Mouse (Mus musculus) kidney, adult 8-10 months (tissue): Measurements from ENCODE around the gene Bmp8a.
A peak's percentile ranks its signal among the peaks of the same experiment; 100 is the strongest.
"Not testable (repeated sequence)": the region's sequence is repeated elsewhere in the genome, so short reads cannot be mapped to it uniquely, and the experiment has no call there.

Source experiments
- DNase-seq, 2 experiments: peaks; one replicate each; pipeline ENCODE4 v3.0.0; 2022

The Bmp8a gene

DNA sequence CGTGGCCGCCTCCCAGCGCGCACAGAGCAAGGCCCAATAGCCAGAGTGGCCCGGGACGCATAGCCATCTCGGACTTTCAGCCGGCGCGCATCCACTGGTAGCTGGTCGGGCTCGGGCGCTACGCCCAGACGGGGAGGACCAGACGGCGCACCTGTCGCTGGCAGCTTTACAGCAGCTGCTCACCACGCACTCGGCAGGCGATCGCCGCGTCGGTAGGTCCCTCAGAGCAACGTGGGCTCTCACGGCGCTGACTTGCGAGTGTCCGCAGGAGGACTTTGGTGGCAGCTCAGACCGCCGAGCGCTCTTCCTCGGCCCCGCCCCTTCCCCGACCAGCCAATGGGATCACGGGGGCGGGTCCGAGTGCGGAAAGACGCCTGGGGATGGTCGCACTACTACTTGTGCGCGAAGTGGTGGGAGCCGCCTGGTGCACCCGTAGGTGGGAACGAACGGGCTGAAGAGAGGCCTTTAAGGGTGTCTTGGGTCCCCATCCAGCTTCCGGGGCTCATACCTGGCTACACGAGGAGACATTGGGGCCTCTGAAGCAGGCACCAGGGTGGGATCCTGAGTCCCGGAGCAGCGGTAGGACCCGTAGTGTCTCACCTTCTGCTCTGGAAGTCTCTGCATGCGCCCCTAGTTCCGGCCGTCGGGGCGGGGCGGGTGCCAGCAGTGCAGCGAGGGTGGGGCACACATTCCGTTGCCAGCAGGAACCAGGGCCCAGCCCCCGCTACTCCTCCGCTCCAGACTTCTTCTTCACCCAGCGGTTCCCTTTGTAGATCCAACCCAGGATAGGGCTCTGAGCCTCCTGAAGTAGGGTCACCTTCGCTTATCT is at the start of gene Bmp8a:
Gene Bmp8a, minus strand, starts transcription at position 611 of the 829 bp plus-strand sequence.
- DNase-seq = peak; percentile 51 to 59

DNA sequence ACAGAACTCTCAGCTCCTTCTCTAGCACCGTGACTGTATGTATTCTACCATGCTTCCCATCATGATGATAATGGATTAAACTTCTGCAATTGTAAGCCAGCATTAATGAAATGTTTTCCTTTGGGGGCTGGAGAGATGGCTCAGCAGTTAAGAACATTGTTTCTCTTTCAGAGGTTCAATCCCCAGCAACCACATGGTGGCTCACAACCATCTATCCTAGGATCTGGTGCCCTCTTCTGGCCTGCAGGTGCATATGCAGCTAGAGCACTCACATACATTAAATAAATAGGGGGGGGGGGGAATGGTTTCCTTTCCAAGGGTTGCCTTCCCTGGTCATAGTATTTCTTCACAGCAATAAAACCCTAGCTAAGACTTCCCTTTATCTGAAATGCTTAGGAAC is 49.1 kb upstream of the Bmp8a start:
- no peak for DNase-seq

DNA sequence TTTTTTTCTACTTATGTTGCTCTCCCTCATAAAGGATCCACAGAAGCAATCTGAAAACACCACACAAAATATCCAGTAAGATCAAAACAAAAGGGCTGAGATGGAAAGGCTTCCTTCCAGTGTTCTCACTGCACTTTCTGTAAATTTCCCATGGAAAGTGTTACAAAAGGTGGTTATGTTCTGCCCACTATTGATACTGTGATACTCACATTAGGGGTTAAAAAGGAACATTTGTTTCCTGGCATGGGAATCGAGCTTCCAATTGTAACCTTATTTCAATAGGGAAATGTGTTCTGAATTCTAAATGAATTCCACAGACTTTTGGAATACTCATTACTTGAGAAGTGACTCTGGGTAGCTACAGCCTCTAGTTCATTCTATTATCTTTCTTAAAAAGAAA is 42.0 kb upstream of the Bmp8a start:
- no peak for DNase-seq

DNA sequence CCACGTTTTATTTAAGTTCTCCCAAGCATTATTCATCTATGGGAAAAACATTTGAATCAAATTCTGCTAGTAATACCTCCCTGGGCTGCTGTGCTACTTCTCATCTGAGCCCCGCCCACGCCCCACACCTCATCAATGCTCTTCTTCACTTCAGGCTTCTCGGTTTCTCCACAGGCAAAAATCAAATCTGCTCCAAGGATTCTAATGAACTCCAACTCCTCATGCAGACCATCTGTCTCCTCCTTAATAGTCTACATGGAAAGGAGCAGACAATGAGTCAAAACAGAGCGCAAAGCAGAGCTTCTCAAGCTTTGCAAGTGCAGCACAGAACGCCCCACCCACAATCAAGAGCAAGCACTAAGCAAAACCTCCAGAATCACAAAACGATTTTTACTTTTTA is 40.1 kb upstream of the Bmp8a start:
- no peak for DNase-seq

DNA sequence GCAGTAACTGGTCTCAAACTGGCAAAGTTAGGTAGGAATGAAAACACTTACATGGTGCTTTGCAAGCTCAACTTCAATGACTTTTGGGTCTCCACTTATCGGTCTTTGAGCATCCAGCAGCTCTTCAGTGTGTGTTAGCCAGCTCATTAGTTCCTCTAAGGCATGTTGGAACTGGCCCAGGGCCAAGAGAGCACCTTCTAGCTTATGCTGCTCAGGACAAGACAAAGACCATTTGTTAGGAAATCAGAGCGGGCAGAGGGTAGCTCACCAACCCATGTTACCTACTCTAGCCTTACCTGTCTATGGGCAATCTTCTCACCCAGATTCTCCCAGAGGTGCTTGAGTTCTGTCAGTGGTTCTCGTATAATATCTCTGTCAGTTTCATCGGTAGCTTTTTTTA is 39.0 kb upstream of the Bmp8a start:
- no peak for DNase-seq

DNA sequence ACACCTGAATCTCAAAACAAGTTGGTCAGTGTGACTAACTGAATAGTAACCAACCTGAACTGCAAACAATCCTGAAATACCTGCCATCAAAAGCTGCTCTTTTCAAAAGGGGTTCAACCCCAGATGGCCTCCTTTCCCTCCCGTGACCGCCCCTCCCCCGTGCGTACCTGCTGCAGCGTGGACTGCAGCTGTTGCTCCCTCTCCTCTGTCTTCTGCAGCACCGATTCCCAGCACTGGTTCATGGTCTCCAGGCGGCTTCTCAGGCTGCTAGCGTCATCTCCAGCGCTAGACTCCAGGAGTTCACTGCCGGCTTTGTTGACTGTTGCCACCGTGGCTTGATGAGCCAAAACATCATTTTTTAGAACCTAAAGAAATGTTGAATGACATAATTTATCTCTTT is 38.5 kb upstream of the Bmp8a start:
- no peak for DNase-seq

DNA sequence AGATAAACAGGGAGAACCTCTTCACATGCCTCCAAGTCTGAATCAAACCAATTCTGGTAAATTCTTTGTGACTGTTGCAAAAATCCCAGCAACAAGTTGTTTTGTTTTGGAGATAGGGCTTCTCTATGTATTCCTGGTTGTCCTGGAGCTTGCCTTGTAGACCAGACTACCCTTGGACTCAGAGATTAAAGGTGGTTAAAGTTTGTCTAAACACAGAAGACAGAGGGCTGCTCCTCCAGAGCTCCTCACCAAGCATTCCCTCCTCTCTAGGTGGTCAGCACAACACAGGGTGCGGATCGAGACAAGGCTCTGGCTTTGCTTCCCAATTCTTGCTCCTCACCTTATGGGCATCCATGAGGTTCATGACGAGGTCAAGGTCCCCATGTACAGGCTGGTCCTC is 33.0 kb upstream of the Bmp8a start:
- DNase-seq = peak; percentile 15 to 46

DNA sequence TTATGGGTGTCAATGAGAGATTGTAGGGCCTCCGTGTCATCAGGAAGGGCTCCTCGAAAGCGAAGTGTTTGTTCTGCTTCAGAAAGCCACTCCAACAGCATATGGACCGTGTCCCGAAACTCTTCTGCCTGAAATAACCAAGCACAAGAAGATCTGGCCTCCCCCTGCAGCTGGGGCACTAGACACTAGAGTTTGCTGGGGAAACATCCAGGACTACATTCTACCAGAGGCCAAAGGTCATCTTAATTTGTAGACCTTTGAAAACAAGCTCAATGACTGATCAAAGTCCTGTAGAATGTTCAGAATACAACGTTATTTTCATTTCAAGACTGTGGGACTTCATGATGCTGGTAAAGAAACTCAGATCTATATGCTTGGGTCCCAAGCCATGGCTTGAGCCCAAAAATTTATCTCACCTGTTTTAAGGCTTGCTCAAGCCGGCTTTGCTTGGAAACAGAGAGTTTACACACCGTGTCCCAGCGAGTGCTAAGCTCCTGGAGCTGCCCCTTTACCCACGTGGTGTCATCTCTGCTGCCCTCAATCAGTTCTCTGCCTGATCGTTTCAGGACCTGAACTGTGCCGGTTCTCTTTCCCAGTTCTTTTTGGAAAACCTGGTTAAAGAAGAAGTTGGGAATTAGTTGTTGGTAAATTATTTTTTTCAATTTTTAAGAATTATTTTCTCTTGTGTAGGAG is 31.4 kb upstream of the Bmp8a start:
- DNase-seq = peak; percentile 28 to 51

DNA sequence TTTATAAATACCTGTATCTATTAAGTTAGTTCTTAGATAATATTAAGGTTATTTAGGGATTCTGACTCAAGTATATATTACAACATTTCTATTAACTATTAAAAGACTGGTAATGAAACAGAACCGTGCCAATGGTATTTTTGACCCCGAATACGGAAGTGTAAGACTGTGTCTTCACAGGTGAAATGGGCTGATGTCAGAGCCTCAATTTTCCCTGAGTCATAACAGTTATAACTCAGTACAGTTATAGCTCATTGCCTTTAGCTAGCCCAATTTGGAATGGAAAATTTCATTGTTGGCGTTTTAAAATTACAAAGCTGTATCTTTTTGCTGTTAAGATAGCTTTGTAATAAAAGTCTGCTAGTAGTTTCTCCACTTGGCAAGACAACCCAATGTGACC is 20.5 kb upstream of the Bmp8a start:
- DNase-seq = no peak

DNA sequence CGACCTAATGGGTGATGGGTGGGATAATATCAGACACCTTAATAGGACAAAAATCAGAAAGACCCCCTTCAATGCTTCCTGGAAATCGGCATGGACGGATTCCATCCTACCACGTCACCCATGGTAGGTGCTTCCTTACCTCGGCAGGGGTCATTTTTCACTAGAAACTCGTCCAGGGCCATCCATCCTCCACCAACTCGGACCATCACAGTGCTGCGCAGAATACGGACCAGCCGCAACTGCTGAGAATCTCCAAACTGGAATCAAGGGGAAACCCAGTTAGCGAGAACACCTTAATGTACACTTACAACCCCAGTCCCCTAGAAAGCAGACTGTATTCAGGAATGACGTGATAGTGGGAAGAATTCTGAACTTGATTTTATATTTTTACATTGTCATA is 17.7 kb upstream of the Bmp8a start:
- no peak for DNase-seq

DNA sequence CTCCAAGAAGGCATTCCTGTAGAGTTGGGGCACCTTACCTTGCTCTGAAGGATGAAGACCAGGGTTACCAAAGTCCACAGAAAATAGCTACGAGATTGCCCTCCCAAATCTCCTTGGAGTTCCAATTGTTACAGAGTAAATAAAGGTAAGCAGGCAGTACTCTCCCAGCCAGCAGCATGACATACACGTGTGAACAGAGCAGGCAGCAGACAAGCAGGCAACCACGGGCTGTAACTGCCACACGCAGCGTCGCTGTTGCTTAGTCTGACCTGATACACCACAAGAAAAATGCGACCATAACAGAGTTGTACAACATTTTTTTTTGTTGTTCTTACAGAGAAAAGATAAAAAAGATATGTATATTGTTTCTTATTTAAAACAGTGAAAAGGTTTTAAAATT is 15.6 kb upstream of the Bmp8a start:
- DNase-seq = no peak

DNA sequence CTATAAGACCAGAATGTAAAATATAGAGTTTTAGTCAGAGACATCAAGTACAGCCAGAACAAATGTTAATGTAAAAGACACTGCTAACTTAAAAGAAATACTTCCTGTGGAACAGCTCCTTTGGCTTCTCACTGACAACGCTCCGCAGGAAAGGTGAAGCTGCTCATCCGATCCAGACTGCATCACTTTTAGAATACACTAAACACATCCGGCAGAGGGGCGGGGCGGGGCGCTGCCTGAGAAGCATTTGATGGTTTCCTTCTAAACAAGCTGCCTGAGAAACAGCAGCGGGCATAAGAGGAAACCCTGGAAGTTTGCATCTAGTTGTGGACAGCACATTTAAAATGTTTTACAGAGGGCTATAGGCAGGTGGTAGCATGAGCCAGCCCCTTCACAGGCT is 12.9 kb upstream of the Bmp8a start:
- DNase-seq = no peak

DNA sequence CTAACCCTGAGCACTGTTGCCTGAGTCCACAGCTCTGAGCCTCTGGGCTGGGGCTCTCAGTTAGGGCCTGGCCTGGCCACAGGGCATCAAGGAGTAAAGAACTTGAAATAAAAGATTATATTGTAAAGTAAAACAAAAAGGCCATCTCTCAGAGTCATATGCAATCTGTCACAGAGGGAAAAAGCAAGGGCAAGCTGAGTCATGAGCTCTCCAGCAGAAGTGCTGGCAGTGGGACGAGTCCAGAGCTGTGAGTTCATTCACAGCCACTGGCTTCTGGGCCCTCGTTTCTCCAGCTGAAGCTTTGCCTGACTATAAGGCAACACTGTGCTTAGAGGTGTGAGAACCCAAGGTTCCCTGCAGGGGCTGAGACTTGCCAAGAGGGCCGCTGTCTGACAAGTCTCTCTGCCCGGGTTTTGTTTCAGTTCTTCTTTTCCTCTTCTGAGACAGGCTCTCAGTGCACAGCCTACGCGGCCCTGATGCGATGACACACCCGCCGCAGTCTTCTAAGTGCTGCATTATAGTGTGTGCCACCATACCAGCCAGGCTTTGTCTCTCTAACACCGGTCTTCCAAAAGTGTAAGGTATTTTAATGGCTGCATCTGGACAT is 10.3 kb upstream of the Bmp8a start:
- DNase-seq = no peak

DNA sequence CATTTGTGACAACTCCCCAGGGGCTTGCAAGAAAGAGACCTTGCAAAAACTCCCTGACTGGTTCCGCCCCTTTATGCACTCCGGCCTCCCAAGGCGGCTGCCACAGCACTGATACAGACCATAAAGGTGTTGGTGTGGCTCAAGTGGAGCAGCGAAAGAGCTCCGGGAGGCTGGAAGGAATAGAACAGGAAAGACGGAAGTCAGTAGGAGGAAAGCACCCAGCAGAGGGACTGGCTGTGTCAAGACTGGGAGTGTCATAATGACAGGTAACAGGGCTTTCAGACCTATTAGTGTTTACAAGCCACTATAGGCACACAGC is 378 bp upstream of the Bmp8a start:
- DNase-seq = peak; percentile 4 to 10

DNA sequence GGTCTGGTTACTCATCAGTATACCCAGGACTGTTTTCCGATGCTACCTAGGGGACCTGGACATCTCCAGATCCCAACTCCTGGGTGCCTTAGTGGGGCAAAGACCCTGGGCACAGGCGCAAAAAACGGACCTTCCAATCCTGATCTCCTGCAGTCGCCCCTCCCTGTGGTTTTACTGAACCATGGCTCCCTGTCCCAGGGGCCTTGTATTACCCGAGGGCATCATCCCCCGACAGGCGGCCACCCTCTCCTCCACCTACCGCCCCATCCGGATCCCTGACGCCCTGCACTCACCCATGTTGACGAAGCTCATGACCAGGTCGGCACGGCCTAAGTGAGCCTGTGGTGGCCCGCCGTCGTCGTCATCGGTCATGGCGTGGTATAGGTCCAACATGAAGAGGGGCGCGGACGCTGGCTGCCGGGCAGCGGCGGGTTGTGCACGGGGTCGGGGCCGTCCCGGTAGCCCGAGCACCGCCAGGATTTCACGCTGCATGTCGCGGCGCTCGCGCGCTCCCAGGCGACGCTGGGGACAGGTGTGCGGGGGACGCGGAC is 886 bp downstream of the Bmp8a start:
- no peak for DNase-seq

DNA sequence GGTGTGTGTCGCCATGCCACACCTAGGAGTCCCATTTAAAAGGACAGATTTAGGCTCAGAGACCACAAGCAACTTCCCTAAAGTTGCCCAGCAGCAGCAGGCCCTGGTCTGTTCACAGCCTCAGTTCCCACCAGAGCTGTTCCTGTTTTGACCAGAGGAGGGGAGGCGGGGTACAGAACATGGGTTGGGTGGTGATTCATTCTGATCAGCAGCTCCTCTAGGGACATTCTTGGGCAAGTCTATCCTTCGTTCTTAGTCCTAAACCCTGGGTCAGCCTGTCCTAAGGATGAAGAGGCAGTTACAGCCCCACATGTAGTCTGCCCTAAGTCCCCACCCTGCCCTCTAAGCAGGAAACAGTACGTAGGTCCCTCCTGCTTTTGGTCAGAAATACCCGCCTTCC is 2.8 kb downstream of the Bmp8a start:
- DNase-seq = no peak

DNA sequence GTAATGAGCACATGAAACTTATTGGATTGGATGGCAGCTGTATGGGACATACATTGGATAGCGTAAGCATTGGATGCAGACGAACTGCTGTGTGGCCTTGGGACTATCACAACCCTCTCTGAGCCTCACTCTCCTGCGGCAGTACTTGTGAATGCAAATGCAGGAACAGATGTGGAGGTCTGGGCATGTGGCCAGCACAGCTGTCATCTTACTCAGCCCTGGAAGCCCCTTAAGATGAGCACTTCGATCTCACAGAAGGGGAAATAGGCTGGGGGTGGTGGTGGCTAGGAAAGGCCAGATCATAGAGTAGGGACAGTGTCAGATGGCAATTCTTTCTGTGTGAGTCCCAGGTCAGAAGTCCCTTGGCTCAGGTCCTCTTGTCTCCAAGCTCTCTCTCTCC is 5.4 kb downstream of the Bmp8a start:
- no peak for DNase-seq

DNA sequence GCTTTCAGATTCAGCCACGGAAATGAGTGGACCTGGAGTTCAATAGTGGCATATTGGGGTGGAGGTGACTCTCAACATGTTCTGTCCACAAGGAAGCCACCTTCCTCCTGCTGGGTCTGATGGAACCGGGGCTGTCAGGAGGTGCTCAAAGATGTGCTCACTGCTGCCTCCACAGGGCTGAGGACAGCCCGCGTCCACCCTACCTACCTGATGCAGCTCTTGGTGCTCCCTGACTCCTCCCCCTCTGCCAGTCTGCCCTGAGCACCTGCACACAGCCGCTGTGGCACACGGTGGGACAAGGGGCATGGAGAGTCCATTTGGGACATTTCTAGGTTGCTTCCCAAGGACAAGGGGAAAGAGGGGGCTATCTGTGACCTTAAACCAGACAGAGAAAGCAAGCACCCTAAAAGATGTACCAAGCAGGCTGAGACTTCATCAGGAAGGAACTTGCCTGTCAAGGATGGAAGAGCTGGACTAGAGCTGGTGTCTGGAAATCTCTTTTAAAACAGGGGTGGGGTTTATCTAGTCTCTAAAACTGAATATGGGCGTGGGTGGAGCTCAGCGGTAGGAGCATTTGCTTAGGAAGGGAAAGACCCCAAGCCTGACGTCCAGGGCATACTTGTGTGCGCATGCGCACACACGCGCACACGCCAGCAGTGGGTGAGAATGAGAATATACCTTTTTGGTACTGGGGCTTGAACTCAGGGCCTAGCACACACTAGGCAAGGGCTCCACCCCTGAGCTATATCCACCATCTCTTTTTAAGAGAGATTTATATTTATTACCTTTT is 7.1 kb downstream of the Bmp8a start:
- no peak for DNase-seq

DNA sequence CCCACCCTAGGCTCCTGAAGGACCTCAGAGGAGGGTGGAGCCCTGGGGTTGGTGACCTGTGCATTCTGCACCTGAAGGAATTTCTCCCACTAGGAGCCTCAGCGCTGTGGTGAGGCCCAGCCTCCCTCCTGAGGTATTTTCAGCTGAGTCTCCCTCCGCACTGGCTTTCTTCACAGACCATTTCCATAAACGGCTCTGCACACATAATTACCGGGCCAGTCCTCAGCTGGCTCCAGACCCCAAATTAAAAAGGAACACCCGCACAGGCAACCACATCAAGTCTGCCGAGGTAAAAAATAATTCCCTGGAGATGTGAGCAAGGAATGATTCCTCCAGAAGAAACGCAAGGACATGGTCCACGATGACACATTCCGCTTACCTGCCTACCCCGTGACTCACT is 7.8 kb downstream of the Bmp8a start:
- DNase-seq = not testable (repeated sequence)

DNA sequence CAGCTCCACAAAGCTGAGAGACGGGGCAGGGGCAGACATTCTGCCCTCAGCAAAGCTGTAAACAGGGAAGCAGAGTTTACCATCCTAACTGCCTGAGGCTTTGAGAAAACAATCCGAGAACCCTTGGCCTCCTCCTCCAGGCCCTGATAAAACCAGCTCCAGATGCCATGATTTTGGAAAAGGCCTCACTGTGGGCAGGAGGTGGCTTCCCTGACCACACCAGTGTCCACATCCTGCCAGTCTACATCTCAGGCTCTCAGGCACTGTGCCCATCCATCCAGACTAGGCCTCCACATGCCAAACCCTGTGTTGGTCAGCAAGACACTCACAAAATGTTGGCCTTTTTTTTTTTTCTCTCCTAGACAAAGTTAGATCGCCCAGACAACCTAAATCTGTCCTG is 8.9 kb downstream of the Bmp8a start:
- DNase-seq = no peak

DNA sequence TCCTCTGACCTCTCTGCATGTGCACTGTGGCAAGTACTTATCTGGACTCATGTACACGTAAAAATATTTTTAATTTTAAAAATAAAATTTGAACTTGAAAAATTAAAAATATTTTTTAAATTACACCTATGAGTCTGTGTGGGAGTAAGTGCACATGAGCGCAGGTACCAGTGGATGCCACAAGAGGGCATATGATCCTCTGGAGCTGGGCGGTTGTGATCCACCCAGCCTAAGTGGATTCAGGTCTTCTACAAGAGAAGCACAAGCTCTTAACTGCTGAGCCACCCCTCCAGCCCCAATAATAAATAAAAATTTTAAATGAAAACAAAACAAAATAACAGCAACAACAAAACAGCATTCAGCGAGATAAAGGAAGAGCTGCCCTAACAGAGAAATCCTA is 9.9 kb downstream of the Bmp8a start:
- no peak for DNase-seq

DNA sequence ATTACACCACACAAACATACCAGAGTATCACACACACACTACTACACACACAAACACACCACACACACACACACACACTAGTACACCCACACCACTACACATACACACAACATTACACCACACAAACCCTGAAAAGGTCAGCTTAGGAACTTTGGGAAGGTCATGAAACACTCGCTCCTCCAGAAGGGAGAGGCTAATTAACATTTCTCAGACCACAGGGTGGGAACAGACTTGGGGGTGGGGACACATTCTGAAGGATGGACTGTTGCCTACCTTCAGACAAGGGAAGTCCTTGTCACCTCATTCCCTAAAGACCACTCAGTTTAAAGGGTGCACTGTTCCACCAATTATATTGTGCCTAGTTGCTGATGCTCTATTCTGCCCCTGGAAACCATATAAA is 11.1 kb downstream of the Bmp8a start:
- DNase-seq = not testable (repeated sequence)

DNA sequence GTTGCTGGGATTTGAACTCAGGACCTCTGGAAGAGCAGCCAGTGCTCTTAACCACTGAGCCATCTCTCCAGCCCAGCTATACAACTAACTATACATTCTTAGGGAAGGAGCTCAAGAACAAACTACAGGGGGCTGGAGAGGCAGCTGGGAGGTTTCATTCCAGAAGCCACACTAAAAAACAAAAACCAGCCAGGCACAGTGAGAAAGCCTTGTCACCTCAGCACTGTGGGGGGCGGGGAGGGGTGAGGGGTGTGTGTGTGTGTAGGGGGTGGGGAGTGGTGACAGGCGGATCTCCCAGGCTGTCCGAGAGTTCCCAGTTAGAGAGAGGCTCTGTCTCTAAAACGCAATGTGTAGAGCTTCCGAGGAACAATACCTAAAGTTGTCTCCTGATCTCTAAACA is 11.7 kb downstream of the Bmp8a start:
- DNase-seq = no peak
